Mouse (Mus musculus) kidney, embryonic 15.5 days (tissue): ENCODE results near the gene Ovol3. TPM values are rescaled to one million over a fixed set of nuclear protein-coding genes. Genes with fewer than 3 reads are reported as not detected.
A peak's percentile ranks its signal among the peaks of the same experiment; 100 is the strongest.

Source experiments
- ATAC-seq: fragments of 200-750 bp; cut with Nextera tagmentation; replicated peaks from 2 replicates; pipeline ENCODE4 v1.8.0; 2017; ENCODE audit warnings: moderate TSS enrichment; ENCODE audit not compliant: low FRiP score
- H3K27ac ChIP-seq: fragments of 300-500 bp; sonication (generic); 2 replicates; pipeline ENCODE4 v1.5.1; 2015; ENCODE audit warnings: mild to moderate bottlenecking, inconsistent platforms
- H3K27me3 ChIP-seq: fragments of 300-500 bp; sonication (generic); 2 replicates; pipeline ENCODE4 v1.6.1; 2015; ENCODE audit warnings: inconsistent platforms
- H3K36me3 ChIP-seq: fragments of 300-500 bp; sonication (generic); 2 replicates; pipeline ENCODE4 v1.6.1; 2015; ENCODE audit warnings: inconsistent platforms
- H3K4me1 ChIP-seq: fragments of 300-500 bp; sonication (generic); 2 replicates; pipeline ENCODE4 v1.6.1; 2015; ENCODE audit warnings: inconsistent platforms
- H3K4me2 ChIP-seq: fragments of 300-500 bp; sonication (generic); 2 replicates; pipeline ENCODE4 v1.6.1; 2015; ENCODE audit warnings: moderate library complexity, mild to moderate bottlenecking, inconsistent platforms
- H3K4me3 ChIP-seq: fragments of 300-500 bp; sonication (generic); replicated peaks from 2 replicates; pipeline ENCODE4 v1.5.1; 2015; ENCODE audit warnings: mild to moderate bottlenecking, inconsistent platforms
- H3K9ac ChIP-seq: fragments of 300-500 bp; sonication (generic); 2 replicates; pipeline ENCODE4 v1.6.1; 2015; ENCODE audit warnings: mild to moderate bottlenecking, inconsistent platforms
- H3K9me3 ChIP-seq: fragments of 300-500 bp; sonication (generic); replicated peaks from 2 replicates; pipeline ENCODE4 v1.6.1; 2016; ENCODE audit warnings: inconsistent platforms
- WGBS: fragments of 180-500 bp; shearing (Covaris S2); methylation state at CpG from one replicate; pipeline ENCODE4 v1.1.7; 2015; ENCODE audit warnings: mixed read lengths; 5-methylcytosine and 5-hydroxymethylcytosine counted together
- polyA plus RNA-seq: library from polyadenylated mRNA; unstranded; fragments of >200 nt; fragmentation: Nextera tagmentation; extraction: Ambion mirVana; gene quantifications from 2 replicates; pipeline ENCODE4 v1.2.1, GENCODE M21; 2015

Ovol3 gene
- not detected in 2 replicates for polyA plus RNA-seq

DNA sequence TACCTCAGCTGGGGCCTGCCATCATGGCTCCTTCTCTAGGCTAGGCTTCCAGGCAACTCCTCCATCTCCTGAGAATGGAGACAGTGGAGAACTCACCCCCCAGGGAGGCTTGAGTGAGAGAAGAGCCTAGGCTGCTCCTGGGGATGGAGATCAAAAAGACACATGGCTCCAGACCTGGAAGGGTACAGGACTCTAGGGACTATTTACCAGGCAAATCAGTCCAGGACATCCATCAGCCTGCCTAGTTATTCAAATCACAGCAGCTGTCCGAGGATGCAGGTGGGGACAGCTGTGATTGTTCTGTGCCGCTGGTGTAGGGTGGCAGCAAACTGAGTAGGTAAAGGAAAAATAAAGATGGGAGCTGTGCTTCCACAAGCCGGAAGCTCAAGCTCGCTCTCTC is at the start of gene Ovol3:
Gene Ovol3 (minus strand): TSS at position 101 of the 400 bp plus-strand sequence.
- no peak within 1 kb of the TSS for H3K4me2 ChIP-seq
- H3K4me1 ChIP-seq: peaks cover 19% of the 10 kb centered on the region
- 92% methylated on average over 4 of the region's 4 CpGs for WGBS
- H3K27me3 ChIP-seq: no peaks in the 10 kb centered on the region
- ATAC-seq: no peak
- no peak within 1 kb of the TSS for H3K4me3 ChIP-seq
- H3K9ac ChIP-seq: no peak within 1 kb of the TSS
- peaks cover 27% of the 10 kb centered on the region for H3K36me3 ChIP-seq
- H3K9me3 ChIP-seq: no peaks in the 10 kb centered on the region
- no peak within 1 kb of the TSS for H3K27ac ChIP-seq

DNA sequence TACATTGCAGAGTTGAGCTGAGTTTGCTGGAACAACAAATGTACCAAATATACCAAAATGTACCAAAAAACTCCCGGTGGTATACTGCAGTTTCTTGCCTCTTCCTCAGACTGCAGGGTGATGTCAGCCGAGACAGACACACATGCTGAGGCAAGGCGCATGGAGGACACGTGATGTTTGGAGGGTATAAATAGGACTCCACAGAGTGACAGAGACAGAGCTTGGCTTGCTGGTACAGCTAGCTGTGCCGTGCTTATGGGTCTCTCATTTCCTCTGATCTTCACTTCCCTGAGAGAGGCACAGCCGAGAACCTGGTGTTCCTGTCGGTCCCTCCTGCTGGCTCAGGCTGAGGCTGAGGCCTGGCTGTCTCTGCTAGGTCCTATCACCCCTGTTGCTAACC is 47.2 kb upstream of the Ovol3 start:
- Histone ChIP-seq H3K4me3 (no peak overlapping the region), H3K4me1 (peaks cover 19% of the 10 kb centered on the region), H3K36me3 (no peaks in the 10 kb centered on the region; the same call in 1 of the 2 replicates), H3K4me2 (no peak overlapping the region), H3K9ac (no peak overlapping the region), H3K9me3 (no peaks in the 10 kb centered on the region), H3K27ac (no peak overlapping the region), H3K27me3 (no peaks in the 10 kb centered on the region)
- 80% methylated on average over 7 of the region's 7 CpGs for WGBS
- ATAC-seq: no peak

DNA sequence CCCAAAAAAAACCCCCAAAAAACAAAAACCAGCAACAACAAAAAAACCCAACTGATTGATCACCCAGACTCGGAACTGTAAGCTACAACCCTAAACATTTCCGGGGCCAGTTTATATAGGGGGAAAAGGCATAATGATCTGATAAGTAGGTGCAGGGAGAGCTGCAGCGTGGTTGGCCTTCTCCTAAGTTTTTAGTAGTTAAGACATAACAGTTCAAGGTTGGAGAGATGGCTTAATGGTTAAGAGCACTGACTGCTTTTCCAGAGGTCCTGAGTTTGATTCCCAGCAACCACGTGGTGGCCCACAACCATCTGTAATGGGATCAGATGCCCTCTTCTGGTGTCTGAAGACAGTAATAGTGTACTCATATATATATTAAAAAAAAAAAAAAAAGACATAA is 46.0 kb upstream of the Ovol3 start:
- Histone ChIP-seq H3K9ac (no peak overlapping the region), H3K4me1 (peaks cover 19% of the 10 kb centered on the region), H3K4me3 (peak overlapping the region; percentile 69; the same call in 1 of the 2 replicates), H3K4me2 (peak overlapping the region; percentile 85; the same call in 1 of the 2 replicates), H3K9me3 (no peaks in the 10 kb centered on the region), H3K27ac (no peak overlapping the region), H3K27me3 (no peaks in the 10 kb centered on the region), H3K36me3 (no peaks in the 10 kb centered on the region; the same call in 1 of the 2 replicates)
- ATAC-seq: no peak
- 76% methylated on average over 4 of the region's 4 CpGs for WGBS

DNA sequence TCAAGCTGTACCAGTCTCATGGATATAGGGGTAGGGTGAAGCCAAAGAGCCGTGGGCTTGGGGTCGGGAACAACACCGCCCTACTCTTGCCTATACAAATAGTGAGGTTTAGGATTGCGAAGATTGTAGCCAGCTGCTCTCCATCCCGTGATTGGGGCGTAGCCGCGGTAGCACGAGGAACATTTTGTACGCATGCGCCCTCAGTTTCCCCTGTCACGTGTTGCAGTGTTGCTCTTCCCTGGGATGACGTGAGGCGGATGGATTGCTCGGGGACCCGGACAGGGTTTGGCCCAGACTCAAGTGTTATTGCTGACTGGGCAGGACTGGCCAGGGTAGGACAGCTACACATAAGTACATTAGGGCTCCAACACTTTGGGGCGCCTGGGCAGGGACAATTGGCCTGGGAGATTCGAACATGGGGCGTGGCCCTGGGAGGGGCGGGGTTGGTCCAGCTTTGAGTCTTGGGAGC is 45.2 kb upstream of the Ovol3 start:
- Histone ChIP-seq H3K4me2 (peak overlapping the region; percentile 85), H3K27me3 (no peaks in the 10 kb centered on the region), H3K27ac (peak overlapping the region; percentile 99), H3K36me3 (no peaks in the 10 kb centered on the region; the same call in 1 of the 2 replicates), H3K4me3 (peak overlapping the region; percentile 69), H3K4me1 (peaks cover 19% of the 10 kb centered on the region), H3K9ac (peak overlapping the region; percentile 49), H3K9me3 (no peaks in the 10 kb centered on the region)
- ATAC-seq: peak; percentile 88
- under 1% methylated on average over 20 of the region's 20 CpGs for WGBS

DNA sequence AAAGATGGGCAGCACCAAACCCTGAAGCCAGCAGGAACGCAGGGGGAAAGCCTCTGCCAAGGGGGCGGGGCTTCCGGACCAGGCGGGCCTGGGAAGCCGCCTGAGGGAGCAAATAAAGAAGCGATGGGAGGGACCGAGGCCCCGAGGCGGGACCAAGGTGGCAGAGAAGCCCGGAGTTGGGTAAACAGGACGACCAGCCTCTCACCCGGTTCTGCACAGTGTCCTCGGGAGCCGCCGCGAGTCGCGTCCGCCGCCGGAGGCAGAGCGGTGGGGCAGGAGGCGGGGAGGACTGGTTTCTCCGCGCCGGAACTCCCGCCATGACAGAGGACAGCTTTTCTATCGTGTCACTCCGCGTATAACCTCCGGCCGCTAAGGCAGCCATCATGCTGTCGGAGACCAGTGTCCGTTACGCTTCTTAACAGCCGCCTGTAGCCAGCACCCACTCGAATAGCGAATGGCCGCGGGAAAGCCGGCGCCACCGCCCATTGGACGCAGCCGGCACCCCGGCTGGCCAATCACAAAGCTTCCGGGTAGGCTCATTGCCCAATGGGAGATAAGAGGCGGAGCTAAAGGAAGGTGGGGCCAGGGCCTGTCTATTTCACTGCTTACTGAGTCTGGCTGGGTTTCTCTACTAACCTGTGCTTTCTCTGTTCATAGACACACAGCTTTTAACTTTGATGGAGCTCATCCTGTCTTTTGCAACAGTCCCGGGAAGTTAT is 44.6 kb upstream of the Ovol3 start, which contains the start of the genes Thap8 and Wdr62:
Gene Thap8 (plus strand): TSS at position 144 of the 719 bp plus-strand sequence.
Gene Wdr62 (minus strand): TSS at position 469 of the 719 bp plus-strand sequence.
- WGBS: under 1% methylated on average over 49 of the region's 49 CpGs
- Histone ChIP-seq H3K27me3 (no peaks in the 10 kb centered on the region), H3K27ac (peak within 1 kb of the TSS; percentile 99), H3K4me2 (peak within 1 kb of the TSS; percentile 85), H3K36me3 (no peaks in the 10 kb centered on the region; the same call in 1 of the 2 replicates), H3K4me3 (peak within 1 kb of the TSS; percentile 69), H3K9me3 (no peaks in the 10 kb centered on the region), H3K4me1 (peaks cover 19% of the 10 kb centered on the region), H3K9ac (peak within 1 kb of the TSS; percentile 49)
- ATAC-seq: peak; percentile 97

DNA sequence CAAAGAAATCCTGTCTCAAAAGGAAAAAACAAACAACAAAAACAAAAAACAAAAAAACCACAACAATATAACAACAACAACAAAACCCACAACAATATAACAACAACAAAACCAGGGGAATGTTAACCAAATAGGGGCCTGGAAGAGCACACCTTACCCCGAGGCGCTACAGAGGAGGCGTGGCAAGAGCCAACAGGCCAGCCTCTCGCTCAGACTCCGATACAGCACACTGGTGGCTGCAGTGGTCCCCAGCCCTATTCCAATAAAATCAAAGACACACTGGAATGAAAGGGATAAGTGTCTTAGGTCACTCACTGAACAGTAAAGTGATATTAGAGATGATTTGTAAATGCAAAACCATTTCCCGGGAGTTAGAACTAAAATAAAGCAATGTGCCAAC is 44.0 kb upstream of the Ovol3 start:
- no peaks in the 10 kb centered on the region for H3K9me3 ChIP-seq
- H3K4me3 ChIP-seq: peak overlapping the region; percentile 69
- peak overlapping the region; percentile 49 for H3K9ac ChIP-seq
- WGBS: 0% methylated on average over 6 of the region's 6 CpGs
- H3K27ac ChIP-seq: peak overlapping the region; percentile 99
- H3K4me2 ChIP-seq: peak overlapping the region; percentile 85
- H3K27me3 ChIP-seq: no peaks in the 10 kb centered on the region
- H3K36me3 ChIP-seq: no peaks in the 10 kb centered on the region; the same call in 1 of the 2 replicates
- H3K4me1 ChIP-seq: peaks cover 19% of the 10 kb centered on the region
- no peak; the same call in 1 of the 2 replicates for ATAC-seq

DNA sequence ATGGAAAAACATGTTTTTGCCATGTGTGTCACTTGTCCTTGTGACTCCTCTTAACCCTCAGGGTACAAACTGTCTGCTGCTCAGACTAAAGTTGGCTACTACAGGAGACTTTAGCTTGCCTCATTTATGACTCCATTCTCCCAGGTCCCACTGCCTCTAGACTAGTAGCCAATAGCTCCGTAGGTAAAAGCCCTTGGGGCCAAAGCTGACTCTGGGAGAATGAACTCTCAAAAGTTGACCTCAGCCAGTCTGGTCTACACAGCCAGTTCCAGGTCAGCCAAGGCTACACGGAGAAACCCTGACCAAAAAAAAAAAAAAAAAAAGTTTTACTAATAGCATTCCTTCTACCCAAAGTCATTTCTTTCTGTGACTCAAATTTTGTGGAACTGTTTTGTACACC is 43.4 kb upstream of the Ovol3 start:
- Histone ChIP-seq H3K9me3 (no peaks in the 10 kb centered on the region), H3K27me3 (no peaks in the 10 kb centered on the region), H3K4me1 (peaks cover 19% of the 10 kb centered on the region), H3K36me3 (no peaks in the 10 kb centered on the region; the same call in 1 of the 2 replicates), H3K27ac (no peak overlapping the region), H3K4me3 (peak overlapping the region; percentile 69; the same call in 1 of the 2 replicates), H3K4me2 (peak overlapping the region; percentile 85; the same call in 1 of the 2 replicates), H3K9ac (no peak overlapping the region)
- WGBS: 38% methylated on average over 2 of the region's 2 CpGs
- no peak for ATAC-seq

DNA sequence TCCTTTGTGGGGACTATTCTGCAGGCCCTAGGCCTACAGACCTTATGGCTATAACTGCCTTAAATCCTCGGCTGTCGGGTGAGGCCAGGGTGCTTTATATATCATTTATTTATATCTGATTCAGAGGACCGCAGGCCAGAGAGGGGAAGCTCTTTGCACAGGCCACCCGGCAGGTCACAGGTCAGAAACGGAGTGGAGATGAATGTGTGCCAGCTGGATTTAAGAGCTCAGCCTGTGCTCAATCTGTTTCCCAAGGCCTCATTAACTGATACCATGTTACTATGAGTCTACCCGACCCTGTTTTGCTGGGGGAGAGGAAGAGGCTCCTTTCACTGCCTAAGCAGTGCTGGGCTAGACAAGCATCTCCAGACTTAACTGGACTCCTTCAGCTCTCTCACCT is 38.9 kb upstream of the Ovol3 start:
- H3K27ac ChIP-seq: no peak overlapping the region
- 58% methylated on average over 6 of the region's 6 CpGs for WGBS
- H3K4me1 ChIP-seq: peaks cover 7% of the 10 kb centered on the region
- ATAC-seq: no peak
- peaks cover 17% of the 10 kb centered on the region; the same call in 1 of the 2 replicates for H3K36me3 ChIP-seq
- no peak overlapping the region for H3K9ac ChIP-seq
- no peak overlapping the region for H3K4me2 ChIP-seq
- no peaks in the 10 kb centered on the region for H3K9me3 ChIP-seq
- no peak overlapping the region for H3K4me3 ChIP-seq
- H3K27me3 ChIP-seq: no peaks in the 10 kb centered on the region

DNA sequence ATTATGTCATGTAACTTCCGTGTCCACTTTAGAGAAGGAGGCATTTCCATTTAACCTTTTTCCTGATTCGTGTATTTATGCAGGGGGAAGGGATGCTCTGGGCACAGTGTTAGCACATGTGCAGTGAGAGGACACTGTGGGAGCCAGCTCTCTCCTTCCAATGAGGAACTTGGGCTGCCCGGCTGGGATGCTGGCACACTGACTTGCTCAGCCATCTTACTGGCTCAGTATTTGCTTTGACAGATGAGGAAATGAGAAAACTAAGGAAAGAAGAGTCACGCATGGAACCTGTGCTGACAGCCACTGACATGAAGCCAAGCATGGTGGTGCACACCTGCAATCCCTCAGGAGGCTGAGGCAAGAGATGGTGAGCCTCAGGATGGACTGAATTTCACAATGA is 34.1 kb upstream of the Ovol3 start:
- ATAC-seq: no peak
- no peaks in the 10 kb centered on the region for H3K9me3 ChIP-seq
- H3K4me2 ChIP-seq: no peak overlapping the region
- H3K9ac ChIP-seq: no peak overlapping the region
- H3K4me1 ChIP-seq: no peaks in the 10 kb centered on the region
- 88% methylated on average over 4 of the region's 4 CpGs for WGBS
- H3K27me3 ChIP-seq: no peaks in the 10 kb centered on the region
- H3K27ac ChIP-seq: no peak overlapping the region
- peaks cover 36% of the 10 kb centered on the region for H3K36me3 ChIP-seq
- no peak overlapping the region for H3K4me3 ChIP-seq

DNA sequence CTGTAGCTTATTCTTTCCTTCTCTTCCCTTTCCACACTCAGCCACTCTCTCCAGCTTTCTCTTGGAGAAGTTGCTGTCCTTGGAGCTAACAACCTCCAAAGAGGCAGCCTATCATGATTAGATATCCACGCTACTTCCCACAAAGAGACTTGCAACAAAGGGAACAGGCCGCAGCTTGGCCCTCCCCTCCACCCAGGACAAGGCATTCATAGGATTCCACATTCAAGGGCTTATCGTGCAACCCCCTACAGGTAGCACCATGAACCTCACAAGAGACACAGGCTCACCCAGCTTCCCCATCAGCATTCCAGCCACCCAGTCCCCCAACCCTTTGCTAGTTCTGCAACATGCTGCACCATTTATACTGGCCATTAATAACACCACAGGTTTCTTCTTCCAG is 31.3 kb upstream of the Ovol3 start:
- H3K4me1 ChIP-seq: no peaks in the 10 kb centered on the region
- no peak overlapping the region for H3K27ac ChIP-seq
- H3K4me3 ChIP-seq: no peak overlapping the region
- no peaks in the 10 kb centered on the region for H3K27me3 ChIP-seq
- WGBS: 89% methylated on average over 3 of the region's 3 CpGs
- peaks cover 42% of the 10 kb centered on the region for H3K36me3 ChIP-seq
- no peak for ATAC-seq
- no peak overlapping the region for H3K4me2 ChIP-seq
- H3K9ac ChIP-seq: no peak overlapping the region
- H3K9me3 ChIP-seq: no peaks in the 10 kb centered on the region

DNA sequence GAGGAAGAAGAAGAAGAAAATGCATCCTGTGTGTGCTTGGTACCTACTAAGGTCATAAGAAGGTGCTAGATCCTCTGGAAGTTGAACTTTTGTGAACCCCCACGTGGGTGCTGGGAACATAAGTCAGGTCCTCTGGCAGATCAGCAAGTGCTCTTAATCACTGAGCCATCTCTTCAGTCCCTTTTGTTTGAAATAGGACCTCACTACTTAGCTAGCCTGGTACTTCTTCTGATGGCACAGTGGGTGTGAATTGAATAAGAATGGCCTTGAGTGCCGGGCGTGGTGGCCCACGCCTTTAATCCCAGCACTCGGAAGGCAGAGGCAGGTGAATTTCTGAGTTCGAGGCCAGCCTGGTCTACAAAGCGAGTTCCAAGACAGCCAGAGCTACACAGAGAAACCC is 30.4 kb upstream of the Ovol3 start:
- Histone ChIP-seq H3K36me3 (peaks cover 44% of the 10 kb centered on the region), H3K9me3 (no peaks in the 10 kb centered on the region), H3K4me3 (no peak overlapping the region), H3K27me3 (no peaks in the 10 kb centered on the region), H3K27ac (no peak overlapping the region), H3K4me1 (no peaks in the 10 kb centered on the region), H3K9ac (no peak overlapping the region), H3K4me2 (no peak overlapping the region)
- 91% methylated on average over 7 of the region's 7 CpGs for WGBS
- no peak for ATAC-seq

DNA sequence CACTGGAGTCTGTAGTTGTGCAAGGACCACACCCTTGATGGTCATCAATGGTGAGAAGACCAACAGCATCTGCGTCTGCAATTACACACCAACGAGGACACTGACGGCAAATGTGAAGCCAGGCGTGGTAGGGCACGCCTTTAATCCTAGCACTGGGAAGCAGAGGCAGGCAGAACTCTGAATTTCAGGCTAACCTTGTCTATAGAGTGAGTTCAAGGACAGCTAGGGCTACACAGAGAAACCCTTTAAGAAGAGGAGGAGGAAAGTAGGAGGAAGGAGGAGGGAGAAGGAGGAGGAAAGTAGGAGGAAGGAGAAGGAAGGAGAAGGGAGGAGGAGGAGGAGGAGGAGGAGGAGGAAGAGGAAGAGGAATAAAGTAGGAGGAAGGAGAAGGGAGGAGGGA is 30.0 kb upstream of the Ovol3 start:
- H3K4me3 ChIP-seq: no peak overlapping the region
- no peaks in the 10 kb centered on the region for H3K4me1 ChIP-seq
- WGBS: 89% methylated on average over 5 of the region's 5 CpGs
- peaks cover 45% of the 10 kb centered on the region for H3K36me3 ChIP-seq
- no peak overlapping the region for H3K9ac ChIP-seq
- no peak overlapping the region for H3K4me2 ChIP-seq
- no peak for ATAC-seq
- H3K27me3 ChIP-seq: no peaks in the 10 kb centered on the region
- no peaks in the 10 kb centered on the region for H3K9me3 ChIP-seq
- no peak overlapping the region for H3K27ac ChIP-seq
